Mouse (Mus musculus) hindbrain, postnatal 0 days (tissue): ENCODE results near the gene Aprt. TPM values are rescaled to one million over a fixed set of nuclear protein-coding genes. Genes with fewer than 3 reads are reported as not detected.
A peak's percentile ranks its signal among the peaks of the same experiment; 100 is the strongest.

Source experiments
- ATAC-seq: fragments of 200-750 bp; cut with Nextera tagmentation; 2 replicates; pipeline ENCODE4 v1.8.0; 2017; ENCODE audit warnings: mild to moderate bottlenecking, moderate TSS enrichment, moderate library complexity
- DNase-seq: peaks from one replicate; pipeline ENCODE4 v3.0.0-alpha.2; 2015; ENCODE audit warnings: low spot score
- H3K27ac ChIP-seq: fragments of 300-500 bp; sonication (generic); 2 replicates; pipeline ENCODE4 v1.5.1; 2014; ENCODE audit warnings: mild to moderate bottlenecking
- H3K27me3 ChIP-seq: fragments of 300-500 bp; sonication (generic); 2 replicates; pipeline ENCODE4 v1.6.1; 2014; ENCODE audit warnings: low read length, mixed read lengths; ENCODE audit not compliant: insufficient read depth
- H3K36me3 ChIP-seq: fragments of 300-500 bp; sonication (generic); 2 replicates; pipeline ENCODE4 v1.6.1; 2014; ENCODE audit warnings: low read length, mixed read lengths; ENCODE audit not compliant: insufficient read depth
- H3K4me1 ChIP-seq: fragments of 300-500 bp; sonication (generic); 2 replicates; pipeline ENCODE4 v1.6.1; 2014; ENCODE audit warnings: antibody characterized with exemption, low read length, mixed read lengths; ENCODE audit not compliant: insufficient read depth
- H3K4me2 ChIP-seq: fragments of 300-500 bp; sonication (generic); 2 replicates; pipeline ENCODE4 v1.6.1; 2014; ENCODE audit warnings: low read depth, mild to moderate bottlenecking, low read length, moderate library complexity, mixed read lengths
- H3K4me3 ChIP-seq: fragments of 300-500 bp; sonication (generic); 2 replicates; pipeline ENCODE4 v1.5.1; 2014; ENCODE audit warnings: low read length
- H3K9ac ChIP-seq: fragments of 300-500 bp; sonication (generic); replicated peaks from 2 replicates; pipeline ENCODE4 v1.6.1; 2014; ENCODE audit warnings: mild to moderate bottlenecking, low read length, moderate library complexity, mixed read lengths
- H3K9me3 ChIP-seq: fragments of 300-500 bp; sonication (generic); 2 replicates; pipeline ENCODE4 v1.6.1; 2016; ENCODE audit warnings: low read length, mixed read lengths
- CTCF ChIP-seq: IDR thresholded peaks from 2 replicates; pipeline ENCODE4 v1.5.1; 2016; ENCODE audit warnings: antibody characterized with exemption, control low read depth, low read depth
- WGBS: fragments of 180-500 bp; shearing (Covaris S2); extraction: QIAGEN DNeasy Blood & Tissue Kit; methylation state at CpG from one replicate; pipeline ENCODE4 v1.1.7; 2014; 5-methylcytosine and 5-hydroxymethylcytosine counted together
- microRNA-seq, 2 experiments: library from miRNA; unstranded; fragments of <30 nt; microRNA quantifications; one replicate each; pipeline ENCODE4; 2016
- polyA plus RNA-seq: library from polyadenylated mRNA; unstranded; fragments of >200 nt; fragmentation: Nextera tagmentation; extraction: Ambion mirVana; gene quantifications from 2 replicates; pipeline ENCODE4 v1.2.1, GENCODE M21; 2015
- total RNA-seq: library from RNA; depleted of rRNA; stranded (reverse); fragments of >200 nt; gene quantifications from 2 replicates; pipeline ENCODE4 v1.2.3, GENCODE M21; 2014; rRNA removed

Gene Aprt
- total and polyA plus RNA-seq, 2 experiments from 2014 or later = 113 to 189 TPM

DNA sequence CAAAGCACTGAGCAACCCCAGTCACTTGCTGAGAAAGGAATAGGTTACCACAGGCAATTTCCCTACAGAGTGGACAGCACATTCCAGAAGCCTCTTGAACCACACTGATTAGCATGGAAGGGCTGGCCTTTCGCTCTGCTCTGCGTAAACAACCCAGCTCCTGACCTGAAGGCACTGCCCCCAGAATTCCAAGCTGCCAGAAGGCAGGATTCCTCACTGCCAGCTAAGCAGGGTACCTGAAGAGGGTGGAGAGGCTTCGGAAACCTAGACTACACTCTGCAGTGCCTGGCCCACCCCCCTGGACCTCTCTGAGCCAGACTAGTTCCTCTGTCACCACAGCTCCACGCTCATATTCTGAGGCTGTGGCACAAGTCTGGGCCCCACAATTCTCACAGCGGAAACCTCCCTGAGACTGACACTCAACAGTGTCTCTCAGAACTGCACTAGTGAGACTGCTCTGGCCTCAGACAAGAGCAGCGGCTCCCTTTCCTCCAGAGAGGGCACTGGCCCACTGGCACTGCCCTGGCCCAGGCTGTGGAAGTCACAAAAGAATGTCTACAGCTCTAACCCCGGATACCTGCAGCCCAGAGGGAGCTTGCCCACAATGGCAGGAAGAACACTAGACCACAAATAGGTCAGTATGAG, 50.1 kb downstream of the Aprt start:
- Histone ChIP-seq H3K4me1 (peaks cover 22% of the 10 kb centered on the region), H3K9ac (no peak overlapping the region), H3K27me3 (no peaks in the 10 kb centered on the region), H3K36me3 (no peaks in the 10 kb centered on the region), H3K4me2 (no peak overlapping the region), H3K9me3 (no peaks in the 10 kb centered on the region), H3K27ac (no peak overlapping the region), H3K4me3 (no peak overlapping the region)
- TF ChIP-seq CTCF = no peak
- 69% methylated on average over 7 of the region's 7 CpGs for WGBS
- ATAC-seq (no peak), DNase-seq (no peak)

- Histone ChIP-seq H3K36me3 (no peaks in the 10 kb centered on the region), H3K9ac (no peak overlapping the region), H3K4me1 (peaks cover 22% of the 10 kb centered on the region), H3K9me3 (no peaks in the 10 kb centered on the region), H3K27me3 (no peaks in the 10 kb centered on the region), H3K4me2 (no peak overlapping the region), H3K4me3 (no peak overlapping the region), H3K27ac (no peak overlapping the region)
- DNase-seq (no peak), ATAC-seq (no peak)
- 73% methylated on average over 3 of the region's 3 CpGs for WGBS
- TF ChIP-seq CTCF = no peak
These were observed 50.6 kb downstream of the Aprt start for GRCm38 (mm10) chr8:122526084-122526483.

GRCm38 (mm10) chr8:122525004-122525403, 51.7 kb downstream of the Aprt start:
- no peak for TF ChIP-seq CTCF
- Histone ChIP-seq H3K9me3 (no peaks in the 10 kb centered on the region), H3K27ac (peak overlapping the region; percentile 76; the same call in 1 of the 2 replicates), H3K9ac (0 out of 2 replicates have a peak overlapping the region, but pooled peaks have one; percentile 13), H3K4me2 (no peak overlapping the region), H3K4me3 (no peak overlapping the region), H3K36me3 (no peaks in the 10 kb centered on the region), H3K4me1 (peaks cover 22% of the 10 kb centered on the region), H3K27me3 (no peaks in the 10 kb centered on the region)
- DNase-seq (no peak), ATAC-seq (no peak)
- WGBS = 76% methylated on average over 6 of the region's 6 CpGs

Small RNA genes lying within 50 kb of the gene (microRNA-seq; reads per million reads assigned to microRNA genes)
- 0 reads per million in 2 experiments for gene Mir6396

Other genes with a start within 250 kb of the Aprt start
- gene Trhr2, start 216.2 kb downstream of the Aprt start, total RNA-seq = 2.0 and 3.2 TPM in 2 replicates
- 0.45 and 0.57 TPM in 2 replicates for gene Trhr2, start 216.2 kb downstream of the Aprt start, polyA plus RNA-seq
- 24.4 and 25.6 TPM in 2 replicates for gene Zc3h18, start 200.3 kb downstream of the Aprt start, total RNA-seq
- gene Zc3h18, start 200.3 kb downstream of the Aprt start, polyA plus RNA-seq = 25.2 and 25.3 TPM in 2 replicates
- 0.52 TPM in 1 of 2 replicates, not detected in the other for gene Il17c, start 154.9 kb downstream of the Aprt start, total RNA-seq
- gene Il17c, start 154.9 kb downstream of the Aprt start, polyA plus RNA-seq = 0.21 TPM in 1 of 2 replicates, not detected in the other
- gene Cyba, start 144.0 kb downstream of the Aprt start, total RNA-seq = 19.6 and 30.6 TPM in 2 replicates
- 44.0 and 46.2 TPM in 2 replicates for gene Cyba, start 144.0 kb downstream of the Aprt start, polyA plus RNA-seq
- gene Mvd, start 133.5 kb downstream of the Aprt start, total RNA-seq = 67.1 and 89.6 TPM in 2 replicates
- 55.2 and 55.5 TPM in 2 replicates for gene Mvd, start 133.5 kb downstream of the Aprt start, polyA plus RNA-seq
- gene Snai3, start 116.2 kb downstream of the Aprt start, total RNA-seq = not detected in 2 replicates
- not detected in 2 replicates for gene Snai3, start 116.2 kb downstream of the Aprt start, polyA plus RNA-seq
- 37.4 and 48.8 TPM in 2 replicates for gene Rnf166, start 100.8 kb downstream of the Aprt start, total RNA-seq
- gene Rnf166, start 100.8 kb downstream of the Aprt start, polyA plus RNA-seq = 22.6 and 27.0 TPM in 2 replicates
- gene Ctu2, start 100.8 kb downstream of the Aprt start, total RNA-seq = 39.9 and 49.8 TPM in 2 replicates
- gene Ctu2, start 100.8 kb downstream of the Aprt start, polyA plus RNA-seq = 85.4 and 93.6 TPM in 2 replicates
- gene Piezo1, start 25.6 kb downstream of the Aprt start, total RNA-seq = 10.0 and 17.5 TPM in 2 replicates
- gene Piezo1, start 25.6 kb downstream of the Aprt start, polyA plus RNA-seq = 1.2 and 1.3 TPM in 2 replicates
- gene Cdt1, start 8.9 kb downstream of the Aprt start, total RNA-seq = 24.9 and 26.3 TPM in 2 replicates
- gene Cdt1, start 8.9 kb downstream of the Aprt start, polyA plus RNA-seq = 10.7 and 11.7 TPM in 2 replicates
- gene Galns, start 34.6 kb upstream of the Aprt start, total RNA-seq = 12.0 and 14.2 TPM in 2 replicates
- gene Galns, start 34.6 kb upstream of the Aprt start, polyA plus RNA-seq = 9.1 and 10.0 TPM in 2 replicates
- 7.6 and 11.4 TPM in 2 replicates for gene Trappc2l, start 34.7 kb upstream of the Aprt start, total RNA-seq
- gene Trappc2l, start 34.7 kb upstream of the Aprt start, polyA plus RNA-seq = 117 and 130 TPM in 2 replicates
- gene Pabpn1l, start 45.8 kb upstream of the Aprt start, total RNA-seq = not detected in 2 replicates
- not detected in 2 replicates for gene Pabpn1l, start 45.8 kb upstream of the Aprt start, polyA plus RNA-seq
- gene Cbfa2t3, start 122.2 kb upstream of the Aprt start, total RNA-seq = 9.2 and 10.0 TPM in 2 replicates
- gene Cbfa2t3, start 122.2 kb upstream of the Aprt start, polyA plus RNA-seq = 12.4 and 12.6 TPM in 2 replicates
- 19.9 and 22.3 TPM in 2 replicates for gene Acsf3, start 198.6 kb upstream of the Aprt start, total RNA-seq
- gene Acsf3, start 198.6 kb upstream of the Aprt start, polyA plus RNA-seq = 18.6 and 20.6 TPM in 2 replicates